Comparison of ENCODE assay signal across 28 mouse cellular contexts in genomic region chr7:36066725-36067124, GRCm38 (mm10).
"Had no signal": no experiment of that assay in that cellular context is flagged by ENCODE, and none has a peak within 500 bp of the region (broad histone marks: within the 10 kb centered on the region; RNA-seq: fewer than 3 reads in every experiment).

No protein-coding gene starts in this region.

- H3K4me3 ChIP-seq: embryonic facial prominence, embryonic 10.5 days; embryonic facial prominence, embryonic 12.5 days; embryonic facial prominence, embryonic 13.5 days; embryonic facial prominence, embryonic 15.5 days; erythroblast, embryonic 14.5 days; forebrain, embryonic 10.5 days; forebrain, embryonic 12.5 days; forebrain, embryonic 13.5 days; forebrain, embryonic 15.5 days; gastrocnemius, adult 2 months had no signal

- H3K36me3 ChIP-seq: embryonic facial prominence, embryonic 10.5 days; embryonic facial prominence, embryonic 12.5 days; embryonic facial prominence, embryonic 13.5 days; embryonic facial prominence, embryonic 15.5 days; forebrain, embryonic 10.5 days; forebrain, embryonic 12.5 days; forebrain, embryonic 15.5 days had no signal

- H3K9ac ChIP-seq: embryonic facial prominence, embryonic 12.5 days; embryonic facial prominence, embryonic 13.5 days; embryonic facial prominence, embryonic 15.5 days; forebrain, embryonic 12.5 days; forebrain, embryonic 13.5 days; forebrain, embryonic 15.5 days; forebrain, postnatal 0 days had no signal

- H3K4me2 ChIP-seq: embryonic facial prominence, embryonic 12.5 days; embryonic facial prominence, embryonic 13.5 days; embryonic facial prominence, embryonic 15.5 days; forebrain, embryonic 12.5 days; forebrain, embryonic 13.5 days; forebrain, embryonic 15.5 days had no signal

- H3K4me1 ChIP-seq: embryonic facial prominence, embryonic 15.5 days had no signal

- H3K27me3 ChIP-seq: embryonic facial prominence, embryonic 12.5 days; embryonic facial prominence, embryonic 15.5 days had no signal

- ATAC-seq: forebrain, embryonic 13.5 days; forebrain, embryonic 14.5 days; forebrain, embryonic 15.5 days; forebrain, embryonic 16.5 days; forebrain, postnatal 0 days had no signal

- DNase-seq: cerebellum, adult 18-20 months; cerebellum, adult 2 months; cerebellum, adult 8-10 months; cerebellum, adult 9-10 months; cerebellum, adult 9-11 months; cerebellum, postnatal 10 days; cerebellum, postnatal 14 days; cerebellum, postnatal 25 days; cerebellum, postnatal 36 days; embryo, embryonic 11 days; forebrain, postnatal 0 days; gastrocnemius, adult 2 months; gastrocnemius, postnatal 10 days; gastrocnemius, postnatal 14 days; gastrocnemius, postnatal 25 days; gastrocnemius, postnatal 36 days; heart, adult 11 months had no signal

- H3K9me3 ChIP-seq: embryonic facial prominence, embryonic 10.5 days; embryonic facial prominence, embryonic 12.5 days; embryonic facial prominence, embryonic 13.5 days; embryonic facial prominence, embryonic 15.5 days; forebrain, embryonic 10.5 days; forebrain, embryonic 12.5 days; forebrain, embryonic 13.5 days; forebrain, embryonic 15.5 days had no signal

- H3K27ac ChIP-seq: embryonic facial prominence, embryonic 10.5 days; embryonic facial prominence, embryonic 12.5 days; embryonic facial prominence, embryonic 13.5 days; embryonic facial prominence, embryonic 15.5 days; forebrain, embryonic 10.5 days; forebrain, embryonic 12.5 days; forebrain, embryonic 13.5 days; forebrain, embryonic 15.5 days; gastrocnemius, adult 2 months had no signal
